Mouse (Mus musculus): ENCODE measurements around the gene Nufip1. TPM values are rescaled to one million over a fixed set of nuclear protein-coding genes. Genes with fewer than 3 reads are reported as not detected.

Nufip1 gene
- total and polyA plus RNA-seq, 3 experiments = 20.6 to 36.5 (median 21.6) TPM

DNA sequence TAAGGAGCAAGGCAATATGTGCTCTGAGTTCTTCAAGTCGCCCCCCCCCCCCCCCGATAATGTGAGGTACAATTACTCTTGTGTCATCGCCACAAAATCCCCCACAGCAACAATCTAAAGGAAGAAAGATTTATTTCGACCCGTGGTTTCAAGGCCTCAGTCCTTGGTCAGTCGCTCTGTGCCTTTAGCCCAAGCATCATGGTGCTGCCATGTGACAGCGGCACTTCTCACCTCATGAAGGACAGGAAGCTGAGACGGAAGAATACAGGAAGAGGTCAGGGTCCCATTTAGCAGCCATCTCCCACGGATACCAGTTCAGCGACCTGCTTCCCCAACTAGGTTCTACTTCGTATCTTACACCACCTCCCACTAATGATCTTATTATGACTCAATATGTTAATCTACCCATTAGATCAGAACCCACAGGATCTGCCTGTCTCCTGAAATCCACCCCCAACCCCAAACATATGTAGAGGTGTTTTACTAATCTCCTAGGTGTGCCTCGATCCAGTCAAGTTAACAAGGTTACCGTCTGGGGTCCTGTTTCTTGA lies 28.5 kb upstream of the Nufip1 start:
- DNase-seq (ENCODE audit: low read depth, low spot score) = no peak
- Histone ChIP-seq H3K79me2 (ENCODE audit: control insufficient read depth, insufficient read depth, low read length, poor library complexity) (no peaks in the 10 kb centered on the region), H3K27me3 (ENCODE audit: control insufficient read depth in 1 of 2, insufficient read depth in 2 of 2, low read length in 2 of 2) (no peaks in the 10 kb centered on the region), H3K9ac (ENCODE audit: control insufficient read depth, low read depth, low read length, poor library complexity, severe bottlenecking) (no peak overlapping the region), H3K4me1 (ENCODE audit: control insufficient read depth in 1 of 2, insufficient read depth in 2 of 2, low read length in 2 of 2) (no peaks in the 10 kb centered on the region), H3K36me3 (ENCODE audit: control insufficient read depth in 1 of 2, insufficient read depth in 2 of 2, low read length in 2 of 2) (no peaks in the 10 kb centered on the region), H3K27ac (ENCODE audit: control insufficient read depth, low read depth, low read length) (no peak overlapping the region), H3K4me3 (ENCODE audit: control insufficient read depth in 1 of 2, insufficient read depth in 1 of 2, low read depth in 2 of 2, low read length in 2 of 2) (no peak overlapping the region), H3K9me3 (replicated peaks; ENCODE audit: insufficient read depth, low read length) (no peaks in the 10 kb centered on the region)
- TF ChIP-seq JUND (IDR thresholded peaks at IDR 0.05; ENCODE audit: low read depth, low read length) (no peak), ELF1 (IDR thresholded peaks at IDR 0.05; ENCODE audit: low read depth, low read length) (no peak), MEF2A (IDR thresholded peaks at IDR 0.05; ENCODE audit: extremely low read depth, insufficient replicate concordance, low read depth, low read length, poor library complexity, severe bottlenecking) (no peak), MYC (IDR thresholded peaks at IDR 0.05; ENCODE audit: low read depth, low read length) (no peak), RAD21 (IDR thresholded peaks at IDR 0.05; ENCODE audit: low read depth, low read length) (no peak), HCFC1 (IDR thresholded peaks at IDR 0.05; ENCODE audit: low read depth, low read length) (no peak), MXI1 (IDR thresholded peaks at IDR 0.05; ENCODE audit: low read depth, low read length) (no peak), POLR2AphosphoS5 (IDR thresholded peaks at IDR 0.05; ENCODE audit: borderline replicate concordance, low read depth, low read length) (no peak), MAFK (IDR thresholded peaks at IDR 0.05; ENCODE audit: borderline replicate concordance, low read depth, low read length) (no peak), SIN3A (IDR thresholded peaks at IDR 0.05; ENCODE audit: low read length) (no peak), POLR2AphosphoS2 (IDR thresholded peaks at IDR 0.05; ENCODE audit: low read length) (no peak), ZKSCAN1 (IDR thresholded peaks at IDR 0.05; ENCODE audit: low read depth, low read length) (no peak), ZNF384 (IDR thresholded peaks at IDR 0.05; ENCODE audit: low read depth, low read length) (no peak), MAZ (IDR thresholded peaks at IDR 0.05; ENCODE audit: low read depth, low read length) (no peak), GATA1 (IDR thresholded peaks at IDR 0.05; ENCODE audit: low read depth, low read length) (no peak), UBTF (IDR thresholded peaks at IDR 0.05; ENCODE audit: borderline replicate concordance, insufficient read depth, low read depth, low read length) (no peak), EP300 (IDR thresholded peaks at IDR 0.05; ENCODE audit: low read depth in 1 of 2, low read length in 2 of 2) (no peak)

GRCm38 (mm10) chr14:76084188-76084587 lies 26.5 kb upstream of the Nufip1 start:
- no peak for DNase-seq (ENCODE audit: low read depth, low spot score)
- Histone ChIP-seq H3K27ac (ENCODE audit: control insufficient read depth, low read depth, low read length) (no peak overlapping the region), H3K9ac (ENCODE audit: control insufficient read depth, low read depth, low read length, poor library complexity, severe bottlenecking) (no peak overlapping the region), H3K4me3 (ENCODE audit: control insufficient read depth in 1 of 2, insufficient read depth in 1 of 2, low read depth in 2 of 2, low read length in 2 of 2) (no peak overlapping the region), H3K79me2 (ENCODE audit: control insufficient read depth, insufficient read depth, low read length, poor library complexity) (no peaks in the 10 kb centered on the region), H3K27me3 (ENCODE audit: control insufficient read depth in 1 of 2, insufficient read depth in 2 of 2, low read length in 2 of 2) (no peaks in the 10 kb centered on the region), H3K36me3 (ENCODE audit: control insufficient read depth in 1 of 2, insufficient read depth in 2 of 2, low read length in 2 of 2) (no peaks in the 10 kb centered on the region; a peak in 1 of 4 replicates), H3K4me1 (ENCODE audit: control insufficient read depth in 1 of 2, insufficient read depth in 2 of 2, low read length in 2 of 2) (no peaks in the 10 kb centered on the region), H3K9me3 (replicated peaks; ENCODE audit: insufficient read depth, low read length) (no peaks in the 10 kb centered on the region)
- TF ChIP-seq RAD21 (IDR thresholded peaks at IDR 0.05; ENCODE audit: low read depth, low read length) (no peak), GATA1 (IDR thresholded peaks at IDR 0.05; ENCODE audit: low read depth, low read length) (no peak), NRF1 (IDR thresholded peaks at IDR 0.05; ENCODE audit: insufficient read depth, low read depth, low read length, poor library complexity, severe bottlenecking) (no peak), RCOR1 (IDR thresholded peaks at IDR 0.05; ENCODE audit: low read depth, low read length) (no peak), HCFC1 (IDR thresholded peaks at IDR 0.05; ENCODE audit: low read depth, low read length) (no peak), KAT2A (conservative IDR thresholded peaks at IDR 0.05; ENCODE audit: low read depth, low read length) (no peak), MEF2A (IDR thresholded peaks at IDR 0.05; ENCODE audit: extremely low read depth, insufficient replicate concordance, low read depth, low read length, poor library complexity, severe bottlenecking) (no peak), MYC (IDR thresholded peaks at IDR 0.05; ENCODE audit: low read depth, low read length) (no peak), POLR2AphosphoS5 (IDR thresholded peaks at IDR 0.05; ENCODE audit: borderline replicate concordance, low read depth, low read length) (no peak), NELFE (IDR thresholded peaks at IDR 0.05; ENCODE audit: low read depth, low read length) (no peak), SIN3A (IDR thresholded peaks at IDR 0.05; ENCODE audit: low read length) (no peak), ZC3H11A (IDR thresholded peaks at IDR 0.05; ENCODE audit: low read depth, low read length) (no peak), MAX (IDR thresholded peaks at IDR 0.05; ENCODE audit: low read length) (no peak), SMC3 (IDR thresholded peaks at IDR 0.05; ENCODE audit: low read depth, low read length) (no peak), UBTF (IDR thresholded peaks at IDR 0.05; ENCODE audit: borderline replicate concordance, insufficient read depth, low read depth, low read length) (no peak), MYB (IDR thresholded peaks at IDR 0.05; ENCODE audit: low read depth, low read length) (no peak), ZNF384 (IDR thresholded peaks at IDR 0.05; ENCODE audit: low read depth, low read length) (no peak), CHD1 (IDR thresholded peaks at IDR 0.05; ENCODE audit: low read depth, low read length) (no peak)

All from MEL (cell line).